Mouse (Mus musculus): Measurements from ENCODE around the gene Gm38392.

DNA sequence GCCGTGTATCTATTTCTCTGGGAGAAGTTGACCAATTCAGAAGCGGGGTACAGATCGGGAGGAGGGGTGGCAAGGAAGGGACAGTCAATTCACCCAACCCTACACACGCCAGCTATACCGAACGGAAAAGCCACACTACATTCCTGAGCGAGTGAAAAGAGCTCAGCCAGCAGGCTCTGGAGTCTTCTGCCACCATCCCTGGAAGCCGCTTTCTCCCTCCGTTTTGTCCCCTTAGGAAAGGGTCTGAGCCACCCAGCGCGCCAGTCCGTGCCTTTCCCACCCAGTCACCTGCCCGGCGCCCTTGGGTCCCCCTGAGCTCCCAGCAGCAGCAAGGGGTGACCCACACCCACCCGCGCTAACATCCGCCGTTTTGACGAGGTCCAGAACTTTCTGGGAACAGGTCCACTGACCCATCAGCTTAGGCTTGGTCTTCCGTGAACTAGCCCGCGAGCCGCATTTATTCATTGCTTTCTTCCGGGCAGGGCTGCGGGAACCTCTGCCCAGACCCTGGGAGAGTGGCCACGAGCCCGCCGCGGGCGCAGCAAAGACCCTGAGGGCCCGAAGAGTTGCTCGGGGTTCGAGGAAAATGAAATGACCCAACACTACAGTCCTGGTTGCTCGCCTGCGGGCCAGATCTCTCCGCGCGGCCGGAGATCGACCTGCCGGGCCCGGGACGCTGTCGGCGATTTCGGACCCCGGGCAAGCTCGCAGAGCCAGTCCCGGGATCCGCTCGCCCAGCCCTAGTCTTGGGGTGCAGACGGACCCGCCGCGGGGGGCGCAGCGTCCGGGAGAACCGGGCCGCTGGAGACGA is 86.6 kb downstream of the Gm38392 start:
- TF ChIP-seq CTCF (IDR thresholded peaks at IDR 0.05; ENCODE audit: insufficient read depth, low read length): no peak
- TF ChIP-seq POLR2A (IDR thresholded peaks at IDR 0.05; ENCODE audit: borderline replicate concordance, extremely low read depth, low read depth, low read length): no peak

Data from lung, adult 2 months (tissue).